Mouse (Mus musculus) thymus, postnatal 36 days (tissue): ENCODE data around the gene Efhd2.

ENCODE experiments used
- DNase-seq, 2 experiments: peaks; one replicate each; pipeline ENCODE4 v3.0.0; 2022; ENCODE audit warnings: mixed read lengths in 2 of 2

Efhd2 gene

DNA sequence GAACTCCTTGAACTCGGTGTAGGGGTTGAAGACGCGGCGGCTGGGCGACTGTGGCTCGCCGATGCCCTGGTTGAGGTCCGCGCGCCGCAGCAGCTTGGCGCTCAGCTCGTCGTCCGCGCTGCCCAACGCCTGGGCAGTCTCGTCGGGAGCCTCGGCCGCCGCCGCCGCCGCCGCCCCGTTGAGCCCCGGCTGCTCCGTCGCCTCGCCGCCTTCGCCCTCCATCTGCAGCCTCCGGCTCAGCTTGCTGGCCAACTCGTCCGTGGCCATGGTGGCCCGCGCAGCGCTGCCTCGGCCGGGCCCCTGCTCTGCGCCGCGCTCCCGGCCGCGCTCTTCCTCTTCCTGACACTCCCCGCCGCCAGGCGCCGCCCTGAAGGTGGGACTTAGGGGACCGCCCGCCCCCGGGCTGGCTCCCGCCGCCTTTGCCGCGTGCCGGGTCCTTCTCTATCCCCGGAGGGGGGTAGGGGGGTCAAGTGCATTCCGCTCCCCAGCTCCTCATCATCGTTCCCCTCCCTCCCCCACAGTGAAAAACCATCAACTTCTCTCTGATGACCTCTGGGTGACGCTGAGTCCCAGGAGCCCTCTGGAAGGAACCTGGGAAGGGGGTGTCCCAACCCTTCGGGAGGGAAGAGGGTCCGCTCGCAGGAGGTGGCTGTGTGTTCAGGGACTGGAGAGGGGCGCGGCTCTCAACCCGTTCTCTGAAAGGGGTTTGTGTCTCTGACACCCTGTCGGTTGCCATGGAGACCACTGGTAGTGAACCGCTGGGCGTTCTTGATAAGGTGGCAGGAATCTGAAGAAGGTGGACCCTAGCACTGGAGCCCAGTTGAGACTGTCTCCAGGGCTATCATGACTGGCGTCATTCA is at the start of gene Efhd2:
Gene Efhd2 (minus strand): TSS at position 320 of the 860 bp plus-strand sequence.
- peak; percentile 78 to 81 for DNase-seq

DNA sequence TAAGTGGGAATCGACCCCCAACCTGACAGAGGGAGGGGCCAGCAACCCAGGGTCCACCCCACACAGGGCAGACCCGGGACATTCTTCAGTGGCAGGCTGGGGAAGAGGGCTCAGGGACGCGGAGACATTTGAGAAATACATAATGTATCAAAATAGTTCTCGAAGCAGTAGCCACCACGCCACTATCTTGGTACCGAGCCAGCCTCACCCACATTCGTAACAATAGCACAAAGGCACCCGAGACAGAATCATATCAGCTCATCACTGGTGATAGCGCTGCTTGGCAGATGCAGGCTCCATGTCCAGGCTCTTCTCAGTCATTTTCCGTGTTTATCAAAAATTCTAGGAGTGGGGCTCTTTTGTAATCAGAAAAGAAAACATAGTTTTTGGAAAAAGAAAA is 49.2 kb upstream of the Efhd2 start:
- no peak for DNase-seq

- no peak for DNase-seq
These were observed 45.7 kb upstream of the Efhd2 start for GRCm38 (mm10) chr4:141920391-141920790.

DNA sequence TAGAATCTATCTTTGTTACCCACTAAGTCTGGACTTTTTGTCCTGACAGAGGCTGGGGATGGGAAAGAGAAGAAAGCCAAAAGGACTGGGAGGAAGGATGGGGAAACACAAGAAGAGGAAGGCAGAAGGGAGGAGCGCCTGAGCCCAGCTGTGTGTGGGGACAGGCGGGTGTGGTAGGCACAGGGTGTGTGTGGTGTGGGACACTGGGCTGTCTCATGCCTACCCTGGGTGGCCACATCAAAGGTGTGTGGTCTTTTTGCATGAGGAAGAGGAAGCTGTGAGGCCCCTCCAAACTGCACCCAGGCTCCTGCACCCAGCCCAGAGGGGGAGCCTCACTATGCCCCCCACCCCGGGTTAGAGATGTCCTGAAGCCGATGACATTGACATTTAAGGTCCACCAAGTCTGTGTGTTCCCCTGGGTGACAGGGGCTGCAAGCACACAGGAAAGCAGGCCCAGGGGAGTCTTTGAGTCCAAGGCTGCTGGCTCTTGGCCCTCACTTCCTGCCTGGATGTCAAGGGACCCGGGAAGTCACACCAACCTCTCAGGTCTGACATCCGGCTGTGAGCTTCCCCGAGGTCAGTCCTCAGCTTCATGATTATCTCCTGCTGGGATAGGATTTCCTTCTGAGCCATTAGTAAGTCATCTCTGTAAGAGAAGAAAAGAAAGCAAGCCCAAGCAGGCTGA is 43.2 kb upstream of the Efhd2 start:
- DNase-seq, result no peak

DNA sequence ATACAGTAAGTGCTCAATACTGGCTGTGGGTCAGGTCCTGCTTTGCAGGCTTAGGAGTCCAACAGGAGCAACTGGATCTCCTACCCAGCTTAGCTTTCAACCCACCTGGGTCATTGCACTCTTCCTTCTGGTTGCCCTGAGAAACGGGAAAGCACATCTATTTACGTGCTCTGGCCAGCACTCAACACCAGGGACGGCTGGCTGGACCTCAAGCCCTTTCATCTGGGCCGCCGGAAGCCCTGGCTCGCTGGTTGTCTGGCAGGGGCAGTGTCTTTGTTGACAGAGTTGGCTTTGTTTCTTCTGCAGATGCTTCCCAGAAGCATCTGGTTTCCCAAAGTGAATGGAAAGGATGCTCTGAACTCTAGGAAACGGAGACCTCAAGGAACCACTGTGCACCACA is 39.3 kb upstream of the Efhd2 start:
- DNase-seq, result no peak

DNA sequence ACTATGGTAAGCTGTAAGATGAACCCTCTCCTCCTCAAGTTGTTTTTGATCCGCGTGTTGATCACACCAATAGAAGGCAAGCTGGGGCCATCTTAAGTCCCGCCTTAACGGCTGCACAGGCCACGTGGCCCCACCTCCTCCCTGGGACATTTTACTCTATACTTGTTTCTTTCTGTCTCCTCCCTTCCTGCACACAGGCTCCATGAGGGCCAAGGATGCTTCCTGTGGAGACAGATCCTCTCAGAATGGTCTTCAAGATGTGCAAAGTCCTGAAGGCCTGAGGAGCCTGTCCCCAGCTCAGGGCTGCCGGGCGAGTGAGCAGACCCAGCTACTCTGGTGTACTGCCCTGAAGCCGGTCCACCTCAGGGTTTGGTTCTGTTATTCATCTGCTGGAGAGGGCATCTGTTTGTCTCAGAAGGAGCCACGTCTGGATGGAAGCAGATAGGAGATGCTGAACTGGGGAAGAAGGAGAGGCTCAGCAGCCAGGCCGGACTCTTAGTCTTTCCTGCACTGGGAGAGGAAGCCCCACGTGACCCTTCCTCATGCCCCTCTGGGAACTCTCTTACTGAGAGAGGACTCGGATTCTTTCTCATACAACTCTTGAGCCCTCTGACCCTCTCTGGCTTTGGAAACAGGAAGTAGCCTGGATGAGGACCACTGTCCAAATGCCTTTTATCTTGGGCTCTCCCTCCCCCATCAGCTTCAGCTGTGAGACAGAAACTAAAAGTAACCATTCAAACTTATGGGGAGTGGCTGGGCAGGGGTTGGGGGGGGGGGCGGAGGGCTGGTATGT is 38.7 kb upstream of the Efhd2 start:
- no peak for DNase-seq

DNA sequence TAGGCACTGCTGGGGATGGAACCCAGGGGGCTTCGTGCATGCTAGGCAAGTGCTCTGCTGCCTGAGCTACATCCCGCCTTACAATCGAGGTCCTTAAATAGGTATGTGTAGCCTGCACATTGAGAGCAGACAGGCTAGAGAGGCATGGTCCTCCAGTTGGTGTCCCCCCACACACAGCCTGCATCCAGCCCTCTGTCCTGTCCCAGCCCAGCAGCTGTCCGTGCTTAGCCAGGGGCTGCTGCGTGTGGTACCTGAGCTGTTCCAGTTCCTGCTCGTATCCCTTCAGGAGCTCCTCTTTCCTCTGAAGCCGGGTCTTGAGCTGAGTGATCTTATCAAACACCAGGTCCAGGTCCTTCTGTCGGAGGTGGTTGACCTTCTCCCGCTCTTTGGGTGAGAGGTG is 30.0 kb upstream of the Efhd2 start:
- no peak for DNase-seq

DNA sequence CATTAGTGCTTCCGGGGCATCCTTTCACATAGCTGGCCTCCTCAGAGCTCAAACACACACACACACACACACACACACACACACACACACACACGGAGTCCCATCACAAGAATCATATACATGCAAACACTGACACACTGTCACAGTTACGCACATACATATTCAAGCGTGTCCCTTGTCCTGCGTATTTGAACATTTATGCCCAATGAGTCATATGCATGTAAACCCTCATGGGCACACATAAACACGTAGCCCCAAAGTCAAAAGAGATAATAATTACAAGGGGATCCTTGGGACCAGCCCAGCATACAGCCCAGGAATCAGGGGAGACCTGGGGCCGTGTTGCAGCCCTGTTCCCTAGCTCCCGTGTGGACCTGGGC is 27.7 kb upstream of the Efhd2 start:
- DNase-seq, result no peak

DNA sequence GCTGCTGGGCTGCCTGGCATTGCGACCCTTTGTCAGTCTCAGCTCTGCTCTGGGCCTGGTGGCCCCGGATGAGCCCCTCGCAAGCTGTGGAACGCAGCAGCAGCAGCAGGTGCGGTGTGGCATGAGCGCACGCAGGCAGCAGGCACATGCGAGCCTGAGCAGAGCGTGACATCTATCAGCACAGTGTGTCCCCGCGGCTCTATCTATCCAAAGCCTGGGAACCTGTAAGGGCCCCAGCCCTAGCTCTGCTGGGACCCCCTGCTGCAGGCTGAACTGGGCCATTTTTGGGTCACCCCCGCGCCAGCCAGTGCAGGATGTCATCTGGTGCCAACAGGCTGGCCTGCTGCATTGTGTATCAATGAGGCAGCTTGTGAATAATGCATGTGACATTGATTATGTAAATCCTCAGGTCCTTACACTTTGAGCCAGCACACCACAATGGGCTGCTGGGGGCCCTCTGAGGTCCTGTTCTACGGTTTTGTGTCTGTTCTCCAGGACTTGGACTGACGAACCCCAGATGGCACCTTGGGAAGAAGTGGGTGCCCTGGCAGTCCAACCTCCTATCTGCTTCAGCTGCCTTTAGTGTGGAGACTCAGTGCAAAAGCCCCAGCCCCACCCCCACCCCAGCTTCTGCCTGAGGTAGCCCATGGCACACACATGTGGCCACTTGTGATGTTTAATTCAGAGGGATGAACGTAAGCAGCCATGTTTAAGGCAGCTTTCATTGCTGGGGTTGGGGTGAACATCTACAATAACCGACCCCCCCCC is 27.2 kb upstream of the Efhd2 start:
- no peak for DNase-seq

DNA sequence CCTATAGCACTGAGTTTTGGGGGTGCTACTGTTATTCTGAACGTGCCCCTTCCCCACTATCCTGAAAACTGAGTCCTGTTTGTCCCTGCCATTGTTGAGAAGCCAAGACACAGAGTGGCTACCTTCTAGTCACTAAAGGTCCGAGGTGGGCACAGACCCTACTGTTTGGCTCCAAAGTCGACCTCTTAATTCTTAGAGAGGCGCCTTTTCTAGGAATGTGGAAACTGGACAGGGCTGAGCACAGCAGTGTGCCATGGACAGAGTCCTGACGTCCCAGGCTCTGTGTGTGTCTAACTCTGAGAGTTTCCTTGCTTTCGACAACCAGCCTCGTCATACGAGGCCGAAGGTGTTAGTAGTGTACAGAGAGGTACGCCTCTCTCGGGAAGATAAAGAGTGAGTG is 25.7 kb upstream of the Efhd2 start:
- DNase-seq, result no peak

- no peak for DNase-seq
These were observed 25.2 kb upstream of the Efhd2 start for GRCm38 (mm10) chr4:141899936-141900335.

GRCm38 (mm10) chr4:141898905-141899304 is 24.2 kb upstream of the Efhd2 start:
- no peak for DNase-seq

DNA sequence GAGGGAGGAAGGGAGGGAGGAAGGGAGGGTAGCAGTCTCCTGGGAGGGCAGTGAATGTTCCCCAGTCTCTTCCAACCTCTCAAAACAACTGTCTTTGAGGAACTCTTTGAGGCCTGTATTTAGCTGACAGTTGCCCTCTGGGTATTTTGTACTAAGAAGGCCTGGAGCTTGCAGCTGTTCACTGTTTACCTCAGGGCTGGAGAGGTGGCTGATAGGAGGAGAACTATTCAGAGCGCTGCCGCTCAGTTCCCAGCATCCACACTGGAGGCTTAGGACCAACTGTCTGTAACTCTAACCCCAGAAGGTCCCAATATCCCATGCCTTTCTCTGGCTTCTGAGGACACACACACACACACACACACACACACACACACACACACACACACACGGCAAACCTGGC is 23.1 kb upstream of the Efhd2 start:
- no peak for DNase-seq

GRCm38 (mm10) chr4:141897225-141897624 is 22.5 kb upstream of the Efhd2 start:
- no peak for DNase-seq

GRCm38 (mm10) chr4:141895772-141896171 is 21.1 kb upstream of the Efhd2 start:
- DNase-seq, result no peak

DNA sequence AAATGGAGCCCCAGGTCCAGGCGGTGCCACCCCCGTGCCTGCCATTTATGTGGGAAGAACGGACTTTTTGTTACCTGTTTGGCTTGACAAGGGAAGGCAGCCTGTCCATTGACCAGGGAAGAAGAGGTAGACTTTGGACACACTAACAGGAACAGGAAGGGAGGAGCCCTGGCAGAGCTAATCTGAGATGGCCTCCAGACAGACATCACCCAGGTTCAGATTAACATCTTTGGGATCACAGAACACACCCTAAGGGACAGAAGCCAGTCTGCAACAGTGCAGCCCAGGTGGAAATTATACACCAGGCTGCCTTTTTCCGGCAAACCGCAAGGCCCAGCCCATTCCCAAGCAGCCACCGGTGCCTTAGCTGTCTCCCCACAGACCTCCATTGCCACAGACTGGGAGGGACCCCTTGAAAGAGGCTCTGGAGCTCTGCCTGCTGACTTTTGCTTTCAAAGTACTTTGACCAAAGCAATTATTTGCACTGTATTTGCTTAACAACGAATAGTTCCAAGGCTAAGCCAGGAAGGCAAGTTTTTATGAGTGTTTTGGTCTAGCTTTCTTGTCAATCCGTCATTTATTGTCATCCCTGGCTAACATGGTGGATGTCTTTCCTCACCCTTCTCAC is 18.6 kb upstream of the Efhd2 start:
- no peak for DNase-seq

DNA sequence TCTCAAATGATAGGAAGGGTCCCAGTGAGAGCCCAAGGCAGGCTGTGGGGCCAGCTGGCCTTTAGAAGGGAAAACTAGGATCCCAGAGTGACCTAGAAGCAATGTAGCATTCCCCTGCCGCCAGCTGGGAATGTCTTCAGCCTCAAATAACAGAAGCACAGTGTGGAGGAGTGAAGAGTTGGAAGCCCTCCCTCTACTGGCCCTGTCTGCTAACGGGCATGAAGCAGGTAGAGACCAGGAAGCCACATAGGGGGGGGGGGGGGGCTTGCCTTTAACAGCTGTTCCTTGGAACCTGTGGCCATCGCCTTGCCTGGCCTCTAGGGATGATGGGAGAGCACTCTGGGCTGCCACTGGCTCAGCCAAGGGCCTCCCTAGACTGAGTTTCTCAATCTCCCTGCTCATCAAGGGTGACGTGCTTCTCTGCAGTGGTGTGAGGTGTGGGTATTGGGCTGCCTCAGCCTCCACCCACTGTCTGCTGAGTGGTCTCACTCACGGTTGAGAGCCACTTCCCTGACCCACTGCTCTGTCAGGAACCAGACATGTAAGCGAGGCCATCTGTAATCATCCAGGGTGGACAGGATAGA is 11.8 kb upstream of the Efhd2 start:
- DNase-seq, result no peak

DNA sequence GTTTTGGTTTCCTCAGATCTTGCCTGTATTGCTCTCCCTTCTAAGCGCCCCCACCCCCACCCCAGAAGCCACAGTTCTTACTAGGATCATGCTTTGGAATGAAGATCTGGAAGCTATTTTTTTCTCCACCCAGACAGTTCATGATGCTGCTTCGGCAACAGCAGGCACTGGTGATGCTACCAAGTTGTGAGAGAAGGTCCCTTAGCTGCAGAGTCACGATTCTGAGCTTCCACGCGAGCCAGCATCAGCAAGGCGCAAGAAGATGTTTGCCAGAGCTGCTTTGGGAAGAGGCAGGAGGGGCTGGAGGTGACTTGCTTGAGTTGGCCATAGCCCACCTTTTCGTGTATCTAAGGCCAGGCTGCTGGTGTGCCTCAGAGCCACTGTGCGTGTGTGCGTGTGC is 10.7 kb upstream of the Efhd2 start:
- no peak for DNase-seq

- no peak for DNase-seq
These were observed 8.1 kb upstream of the Efhd2 start for GRCm38 (mm10) chr4:141882858-141883257.

DNA sequence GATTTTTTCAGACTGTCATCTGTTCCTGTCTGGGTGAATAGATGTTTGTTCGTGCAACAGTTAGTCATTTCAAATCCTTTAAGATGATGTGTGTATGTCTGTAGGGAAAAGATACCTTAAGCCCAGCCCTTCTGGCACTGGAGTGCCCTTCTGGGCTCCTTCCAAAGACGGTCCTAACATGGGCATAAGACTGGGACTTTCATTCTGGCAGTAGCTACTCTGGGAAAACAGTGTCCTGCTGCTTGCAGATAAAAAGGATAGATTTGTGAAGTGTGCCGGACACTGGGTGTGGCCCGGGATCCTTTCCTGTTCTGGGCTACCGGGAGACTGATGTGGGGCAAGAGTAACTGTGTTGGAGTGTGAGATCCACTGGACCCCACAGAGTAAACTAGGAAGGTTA is 7.2 kb upstream of the Efhd2 start:
- no peak for DNase-seq

GRCm38 (mm10) chr4:141881289-141881914 is 6.7 kb upstream of the Efhd2 start:
- DNase-seq, result no peak
